Mouse (Mus musculus): ENCODE data around the gene Prss16. TPM values are rescaled to one million over a fixed set of nuclear protein-coding genes. Genes with fewer than 3 reads are reported as not detected.

Prss16 gene
- total and polyA plus RNA-seq, 3 experiments, result 0.47 TPM; not detected in 2

DNA sequence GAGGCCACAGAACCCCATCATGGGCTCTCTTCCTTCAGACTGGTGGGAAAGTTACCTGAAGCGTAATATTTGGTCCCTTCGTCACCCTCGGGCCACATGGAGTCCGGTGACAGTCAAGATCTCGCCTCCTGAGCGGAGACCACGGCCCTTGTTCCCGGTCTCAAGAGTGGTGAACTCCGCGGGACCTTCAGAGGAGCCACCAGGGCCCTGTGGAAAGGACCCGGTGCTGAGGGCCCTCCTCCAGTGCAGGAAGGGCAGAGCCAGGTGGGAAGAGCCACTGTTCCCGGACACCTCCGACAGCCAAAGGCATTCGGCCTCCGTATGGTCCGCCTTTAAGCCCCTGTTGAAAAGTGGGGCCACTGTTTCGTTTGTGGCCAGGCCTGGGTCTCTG lies 27.7 kb downstream of the Prss16 start:
- DNase-seq (ENCODE audit: low read depth, low spot score), result no peak
- H3K9ac ChIP-seq (ENCODE audit: control insufficient read depth, low read depth, low read length, poor library complexity, severe bottlenecking), result no peak overlapping the region
- no peak overlapping the region for H3K27ac ChIP-seq (ENCODE audit: control insufficient read depth, low read depth, low read length)
- no peaks in the 10 kb centered on the region for H3K9me3 ChIP-seq (replicated peaks; ENCODE audit: insufficient read depth, low read length)
- no peak for TF ChIP-seq ETS1 (IDR thresholded peaks at IDR 0.05; ENCODE audit: low read depth, low read length)
- no peaks in the 10 kb centered on the region for H3K79me2 ChIP-seq (ENCODE audit: control insufficient read depth, insufficient read depth, low read length, poor library complexity)
- no peak overlapping the region for H3K4me3 ChIP-seq (ENCODE audit: control insufficient read depth in 1 of 2, insufficient read depth in 1 of 2, low read depth in 2 of 2, low read length in 2 of 2)
- no peaks in the 10 kb centered on the region for H3K27me3 ChIP-seq (ENCODE audit: control insufficient read depth in 1 of 2, insufficient read depth in 2 of 2, low read length in 2 of 2)
- H3K4me1 ChIP-seq (ENCODE audit: control insufficient read depth in 1 of 2, insufficient read depth in 2 of 2, low read length in 2 of 2), result no peaks in the 10 kb centered on the region
- H3K36me3 ChIP-seq (ENCODE audit: control insufficient read depth in 1 of 2, insufficient read depth in 2 of 2, low read length in 2 of 2), result no peaks in the 10 kb centered on the region

DNA sequence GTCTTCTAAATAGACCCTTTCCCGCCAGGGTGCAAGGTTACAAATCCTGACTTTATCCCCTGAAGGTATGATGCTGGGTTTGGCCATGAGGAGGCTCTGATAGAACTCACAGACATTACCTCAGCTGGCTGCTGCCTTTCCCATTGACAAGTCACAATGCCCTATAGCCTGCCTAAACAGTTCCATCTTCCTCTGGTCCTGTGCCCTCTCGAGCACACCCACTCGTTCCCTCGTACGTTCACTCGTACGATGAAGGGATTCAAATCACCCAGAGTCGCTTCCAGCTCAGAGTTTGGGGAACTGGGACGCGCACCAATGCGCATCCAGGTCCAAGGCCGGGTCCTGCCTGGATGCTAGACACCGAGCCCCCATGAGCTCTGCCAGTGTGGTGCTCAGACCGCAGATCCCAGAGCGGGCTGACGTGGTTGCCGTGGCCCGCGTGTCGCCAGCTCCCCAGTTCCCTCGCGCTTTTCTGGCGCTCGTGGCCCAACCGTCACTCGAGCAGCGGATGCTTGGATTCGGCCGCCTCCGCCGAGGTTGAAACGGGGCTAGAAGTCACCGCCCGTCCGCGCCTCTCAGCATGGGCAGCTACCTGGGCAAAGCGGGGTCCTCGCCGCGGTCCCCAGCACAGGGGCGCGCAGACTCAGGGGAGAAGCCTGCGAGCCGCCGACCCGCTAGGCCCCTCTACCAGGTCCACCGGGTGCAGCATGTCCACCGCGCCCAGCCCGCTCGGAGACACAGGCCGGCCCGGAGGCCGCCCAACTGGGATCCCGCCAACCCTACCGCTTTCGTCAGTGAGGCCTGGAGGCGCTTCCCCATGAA lies 28.4 kb downstream of the Prss16 start, which contains the start of gene Pom121l2:
TSS of gene Pom121l2 (plus strand) at position 214 of the 822 bp plus-strand sequence.
- H3K9me3 ChIP-seq (replicated peaks; ENCODE audit: insufficient read depth, low read length), result no peaks in the 10 kb centered on the region
- H3K27me3 ChIP-seq (ENCODE audit: control insufficient read depth in 1 of 2, insufficient read depth in 2 of 2, low read length in 2 of 2), result no peaks in the 10 kb centered on the region
- H3K4me3 ChIP-seq (ENCODE audit: control insufficient read depth in 1 of 2, insufficient read depth in 1 of 2, low read depth in 2 of 2, low read length in 2 of 2), result no peak within 1 kb of the TSS
- H3K27ac ChIP-seq (ENCODE audit: control insufficient read depth, low read depth, low read length), result no peak within 1 kb of the TSS
- no peaks in the 10 kb centered on the region for H3K79me2 ChIP-seq (ENCODE audit: control insufficient read depth, insufficient read depth, low read length, poor library complexity)
- TF ChIP-seq KAT2A (conservative IDR thresholded peaks at IDR 0.05; ENCODE audit: low read depth, low read length) (no peak), ELF1 (IDR thresholded peaks at IDR 0.05; ENCODE audit: low read depth, low read length) (no peak), MAX (IDR thresholded peaks at IDR 0.05; ENCODE audit: low read length) (no peak), UBTF (IDR thresholded peaks at IDR 0.05; ENCODE audit: borderline replicate concordance, insufficient read depth, low read depth, low read length) (no peak), CHD2 (IDR thresholded peaks at IDR 0.05; ENCODE audit: low read length) (no peak), MYB (IDR thresholded peaks at IDR 0.05; ENCODE audit: low read depth, low read length) (no peak), ZNF384 (IDR thresholded peaks at IDR 0.05; ENCODE audit: low read depth, low read length) (no peak), TAL1 (IDR thresholded peaks at IDR 0.05; ENCODE audit: low read length) (no peak), USF2 (IDR thresholded peaks at IDR 0.05; ENCODE audit: borderline replicate concordance in 1 of 2, insufficient read depth in 1 of 2, low read depth in 1 of 2, low read length in 2 of 2) (no peak), MYC (IDR thresholded peaks at IDR 0.05; ENCODE audit: low read depth, low read length) (no peak), POLR2AphosphoS5 (IDR thresholded peaks at IDR 0.05; ENCODE audit: borderline replicate concordance, low read depth, low read length) (no peak), SMC3 (IDR thresholded peaks at IDR 0.05; ENCODE audit: low read depth, low read length) (no peak), CTCF (IDR thresholded peaks at IDR 0.05 in 2 of 3, conservative IDR thresholded peaks at IDR 0.05 in 1 of 3; ENCODE audit: control insufficient read depth in 1 of 3, insufficient read depth in 1 of 3, low read depth in 2 of 3, low read length in 3 of 3, poor library complexity in 1 of 3, severe bottlenecking in 1 of 3) (no peak), EP300 (IDR thresholded peaks at IDR 0.05; ENCODE audit: low read depth in 1 of 2, low read length in 2 of 2) (no peak), BHLHE40 (IDR thresholded peaks at IDR 0.05; ENCODE audit: borderline replicate concordance, low read depth, low read length) (no peak), CHD1 (IDR thresholded peaks at IDR 0.05; ENCODE audit: low read depth, low read length) (no peak), MAZ (IDR thresholded peaks at IDR 0.05; ENCODE audit: low read depth, low read length) (no peak), MXI1 (IDR thresholded peaks at IDR 0.05; ENCODE audit: low read depth, low read length) (no peak), TCF12 (IDR thresholded peaks at IDR 0.05; ENCODE audit: low read depth, low read length) (no peak)
- no peak for DNase-seq (ENCODE audit: low read depth, low spot score)
- H3K36me3 ChIP-seq (ENCODE audit: control insufficient read depth in 1 of 2, insufficient read depth in 2 of 2, low read length in 2 of 2), result no peaks in the 10 kb centered on the region
- no peak within 1 kb of the TSS for H3K9ac ChIP-seq (ENCODE audit: control insufficient read depth, low read depth, low read length, poor library complexity, severe bottlenecking)
- no peaks in the 10 kb centered on the region for H3K4me1 ChIP-seq (ENCODE audit: control insufficient read depth in 1 of 2, insufficient read depth in 2 of 2, low read length in 2 of 2)
